Mouse (Mus musculus): ENCODE data around the gene Zfr2. TPM values are rescaled to one million over a fixed set of nuclear protein-coding genes. Genes with fewer than 3 reads are reported as not detected.
A peak's percentile ranks its signal among the peaks of the same experiment; 100 is the strongest.

Zfr2 gene
- 2.1 and 3.2 TPM in 2 replicates for polyA plus RNA-seq (2015; fragmentation: Nextera tagmentation; extraction: Ambion mirVana)

DNA sequence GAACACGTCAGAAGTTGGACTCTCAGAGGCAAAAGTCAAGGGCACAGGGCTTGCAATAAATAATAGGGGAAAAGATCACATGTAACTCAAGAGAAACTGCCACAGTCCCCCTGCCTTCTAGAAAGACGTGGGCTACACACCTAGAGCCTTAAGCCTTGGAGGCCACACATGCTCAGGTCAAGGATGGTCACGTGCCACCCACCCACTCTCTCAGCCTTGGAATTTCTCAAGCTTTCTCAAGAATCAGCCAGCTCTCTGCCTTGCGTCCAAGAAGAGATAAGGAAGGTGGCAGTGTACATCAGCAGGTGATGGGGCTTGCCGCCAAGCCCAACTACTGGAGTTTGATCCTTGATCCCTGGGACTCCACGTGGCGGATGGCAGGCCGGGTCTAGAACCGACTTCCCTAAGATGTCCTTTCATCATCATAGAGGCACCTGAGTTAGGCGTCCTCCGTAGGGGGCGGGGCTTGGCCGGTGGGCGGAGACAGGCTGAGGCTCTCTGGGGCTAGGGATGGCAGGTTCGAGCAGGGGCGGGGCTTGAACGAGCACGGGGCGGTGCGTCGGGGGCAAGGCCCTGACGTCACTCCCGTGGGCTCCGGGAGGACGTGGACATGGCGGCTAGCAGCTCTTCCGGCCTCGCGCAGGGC is at the start of gene Zfr2:
Gene Zfr2 (plus strand): TSS at position 576 of the 646 bp plus-strand sequence.
- ATAC-seq (ENCODE audit: low FRiP score, low TSS enrichment), result peak; percentile 92

DNA sequence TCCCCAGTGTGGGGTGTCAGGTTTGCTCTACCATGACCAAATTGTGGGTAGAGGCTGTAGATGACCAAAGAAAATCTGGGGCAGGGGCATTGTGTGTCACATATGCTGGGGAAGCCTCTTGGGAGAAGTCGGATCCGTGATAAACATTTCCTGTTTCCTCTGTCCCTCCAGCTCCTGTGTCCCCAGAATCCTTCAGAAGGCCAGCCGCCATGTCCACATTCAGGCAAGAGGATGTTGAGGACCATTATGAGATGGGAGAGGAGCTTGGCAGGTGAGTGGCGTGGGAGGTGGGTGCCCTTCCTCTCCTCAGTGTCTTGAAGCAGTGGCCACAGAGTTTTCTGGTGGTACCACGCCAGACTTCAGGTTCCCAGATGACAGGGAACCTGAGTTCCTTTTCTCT is 49.1 kb upstream of the Zfr2 start, which contains the start of gene 4930442H23Rik:
Gene 4930442H23Rik (minus strand): TSS at position 45 of the 400 bp plus-strand sequence.
- H3K4me1 ChIP-seq (replicated peaks; ENCODE audit: control insufficient read depth, insufficient read depth), result peaks cover 8% of the 10 kb centered on the region; the same call in 1 of the 2 replicates
- H3K27me3 ChIP-seq (ENCODE audit: control insufficient read depth, insufficient read depth, low read length), result no peaks in the 10 kb centered on the region
- 83% methylated on average over 5 of the region's 5 CpGs for WGBS
- no peak for TF ChIP-seq CTCF (IDR thresholded peaks at IDR 0.05; ENCODE audit: low read depth)
- no peak for TF ChIP-seq EP300 (optimal IDR thresholded peaks at IDR 0.05)
- peak within 1 kb of the TSS; percentile 58 for H3K4me3 ChIP-seq (ENCODE audit: low read depth, low read length)
- H3K27ac ChIP-seq (replicated peaks), result peak within 1 kb of the TSS; percentile 94
- no peaks in the 10 kb centered on the region for H3K9me3 ChIP-seq (ENCODE audit: control insufficient read depth, low read length)
- ATAC-seq (ENCODE audit: low FRiP score, low TSS enrichment) (no peak), DNase-seq (ENCODE audit: low spot score) (no peak)
- H3K36me3 ChIP-seq (ENCODE audit: control insufficient read depth, insufficient read depth, low read length), result peaks cover 34% of the 10 kb centered on the region
- peak within 1 kb of the TSS; percentile 70 for H3K9ac ChIP-seq (ENCODE audit: low read length)
- peak within 1 kb of the TSS; percentile 64 for H3K4me2 ChIP-seq (replicated peaks; ENCODE audit: low read depth)

More for the DNA sequence above, at the start of gene Zfr2:
- Histone ChIP-seq H3K9ac (ENCODE audit: low read length) (peak within 1 kb of the TSS; percentile 77), H3K27ac (replicated peaks) (peak within 1 kb of the TSS; percentile 81), H3K27me3 (ENCODE audit: control insufficient read depth, insufficient read depth, low read length) (peaks cover 3% of the 10 kb centered on the region; the same call in 1 of the 2 replicates), H3K4me2 (replicated peaks; ENCODE audit: low read depth) (peak within 1 kb of the TSS; percentile 67), H3K4me3 (ENCODE audit: low read depth, low read length) (peak within 1 kb of the TSS; percentile 67), H3K9me3 (ENCODE audit: control insufficient read depth, low read length) (no peaks in the 10 kb centered on the region), H3K4me1 (replicated peaks; ENCODE audit: control insufficient read depth, insufficient read depth) (no peaks in the 10 kb centered on the region), H3K36me3 (ENCODE audit: control insufficient read depth, insufficient read depth, low read length) (no peaks in the 10 kb centered on the region)
- DNase-seq (ENCODE audit: low spot score), result peak; percentile 98
- TF ChIP-seq EP300 (optimal IDR thresholded peaks at IDR 0.05) (no peak), CTCF (IDR thresholded peaks at IDR 0.05; ENCODE audit: low read depth) (no peak)
- WGBS, result 9% methylated on average over 19 of the region's 29 CpGs

DNA sequence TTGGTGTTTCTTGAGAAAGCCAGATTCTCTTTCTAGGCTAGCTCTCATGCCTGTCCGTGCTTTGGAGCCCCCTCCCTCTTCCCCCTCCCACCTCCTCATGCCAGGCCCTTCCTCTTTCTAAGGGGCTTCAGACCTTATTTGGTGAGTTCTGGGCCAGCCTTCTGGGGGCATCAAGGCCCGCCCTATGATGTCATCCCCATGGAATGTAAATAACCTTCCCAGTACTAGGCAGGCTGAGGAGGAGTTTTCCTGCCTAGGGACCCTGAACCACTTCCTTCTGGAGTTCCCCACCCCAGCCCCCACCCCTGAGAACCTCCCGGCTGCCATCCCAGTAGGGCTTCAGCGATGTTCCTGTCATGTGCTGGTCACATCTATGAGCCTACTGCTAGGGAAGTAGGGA is 48.2 kb upstream of the Zfr2 start:
- no peaks in the 10 kb centered on the region for H3K27me3 ChIP-seq (ENCODE audit: control insufficient read depth, insufficient read depth, low read length)
- H3K4me3 ChIP-seq (ENCODE audit: low read depth, low read length), result no peak overlapping the region
- TF ChIP-seq CTCF (IDR thresholded peaks at IDR 0.05; ENCODE audit: low read depth) (no peak), EP300 (optimal IDR thresholded peaks at IDR 0.05) (no peak)
- peaks cover 8% of the 10 kb centered on the region; the same call in 1 of the 2 replicates for H3K4me1 ChIP-seq (replicated peaks; ENCODE audit: control insufficient read depth, insufficient read depth)
- ATAC-seq (ENCODE audit: low FRiP score, low TSS enrichment), result peak; percentile 5; the same call in 1 of the 2 replicates
- H3K27ac ChIP-seq (replicated peaks), result peak overlapping the region; percentile 94
- H3K9ac ChIP-seq (ENCODE audit: low read length), result 0 out of 2 replicates have a peak overlapping the region, but pooled peaks have one; percentile 5
- no peak for DNase-seq (ENCODE audit: low spot score)
- peaks cover 25% of the 10 kb centered on the region for H3K36me3 ChIP-seq (ENCODE audit: control insufficient read depth, insufficient read depth, low read length)
- WGBS, result 9% methylated on average over 4 of the region's 4 CpGs
- H3K4me2 ChIP-seq (replicated peaks; ENCODE audit: low read depth), result peak overlapping the region; percentile 23; the same call in 1 of the 2 replicates
- no peaks in the 10 kb centered on the region for H3K9me3 ChIP-seq (ENCODE audit: control insufficient read depth, low read length)

- WGBS, result 91% methylated on average over 9 of the region's 9 CpGs
- Histone ChIP-seq H3K9me3 (ENCODE audit: control insufficient read depth, low read length) (no peaks in the 10 kb centered on the region), H3K4me3 (ENCODE audit: low read depth, low read length) (no peak overlapping the region), H3K4me1 (replicated peaks; ENCODE audit: control insufficient read depth, insufficient read depth) (peaks cover 8% of the 10 kb centered on the region), H3K27ac (replicated peaks) (no peak overlapping the region), H3K9ac (ENCODE audit: low read length) (no peak overlapping the region), H3K36me3 (ENCODE audit: control insufficient read depth, insufficient read depth, low read length) (peaks cover 6% of the 10 kb centered on the region; the same call in 1 of the 2 replicates), H3K27me3 (ENCODE audit: control insufficient read depth, insufficient read depth, low read length) (no peaks in the 10 kb centered on the region), H3K4me2 (replicated peaks; ENCODE audit: low read depth) (no peak overlapping the region)
- ATAC-seq (ENCODE audit: low FRiP score, low TSS enrichment), result no peak
- DNase-seq (ENCODE audit: low spot score), result no peak
- TF ChIP-seq EP300 (optimal IDR thresholded peaks at IDR 0.05), result no peak
- no peak for TF ChIP-seq CTCF (IDR thresholded peaks at IDR 0.05; ENCODE audit: low read depth)
Observed at GRCm38 (mm10) chr10:81187161-81187560, 45.8 kb upstream of the Zfr2 start.

DNA sequence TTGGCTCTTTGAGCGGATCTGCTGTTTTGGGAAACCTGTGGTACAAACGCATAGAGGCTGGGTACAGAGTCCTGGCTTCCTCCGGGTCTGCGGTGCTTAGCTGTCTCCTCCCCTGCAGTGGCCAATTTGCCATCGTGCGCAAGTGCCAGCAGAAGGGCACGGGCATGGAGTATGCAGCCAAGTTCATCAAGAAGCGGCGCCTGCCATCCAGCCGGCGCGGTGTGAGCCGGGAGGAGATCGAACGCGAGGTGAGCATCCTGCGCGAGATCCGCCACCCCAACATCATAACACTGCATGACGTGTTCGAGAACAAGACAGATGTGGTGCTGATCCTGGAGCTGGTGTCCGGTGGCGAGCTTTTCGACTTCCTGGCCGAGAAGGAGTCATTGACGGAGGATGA is 43.1 kb upstream of the Zfr2 start:
- H3K4me2 ChIP-seq (replicated peaks; ENCODE audit: low read depth), result no peak overlapping the region
- peaks cover 2% of the 10 kb centered on the region; the same call in 1 of the 2 replicates for H3K4me1 ChIP-seq (replicated peaks; ENCODE audit: control insufficient read depth, insufficient read depth)
- H3K27ac ChIP-seq (replicated peaks), result no peak overlapping the region
- TF ChIP-seq CTCF (IDR thresholded peaks at IDR 0.05; ENCODE audit: low read depth), result no peak
- TF ChIP-seq EP300 (optimal IDR thresholded peaks at IDR 0.05), result no peak
- no peaks in the 10 kb centered on the region for H3K9me3 ChIP-seq (ENCODE audit: control insufficient read depth, low read length)
- no peak overlapping the region for H3K4me3 ChIP-seq (ENCODE audit: low read depth, low read length)
- 86% methylated on average over 26 of the region's 26 CpGs for WGBS
- no peak for ATAC-seq (ENCODE audit: low FRiP score, low TSS enrichment)
- H3K36me3 ChIP-seq (ENCODE audit: control insufficient read depth, insufficient read depth, low read length), result peaks cover 6% of the 10 kb centered on the region; the same call in 1 of the 2 replicates
- DNase-seq (ENCODE audit: low spot score), result no peak
- H3K27me3 ChIP-seq (ENCODE audit: control insufficient read depth, insufficient read depth, low read length), result no peaks in the 10 kb centered on the region
- no peak overlapping the region for H3K9ac ChIP-seq (ENCODE audit: low read length)

All from stomach, postnatal 0 days (tissue).